Mouse (Mus musculus): ENCODE results near the gene Hcn3. TPM values are rescaled to one million over a fixed set of nuclear protein-coding genes. Genes with fewer than 3 reads are reported as not detected.

The Hcn3 gene
- total RNA-seq, 2 experiments from 2014 or later = 13.0 to 24.5 TPM

GRCm38 (mm10) chr3:89147979-89148311, 12.1 kb downstream of the Hcn3 start:
- no peak for DNase-seq (ENCODE audit: low spot score in 2 of 2)

DNA sequence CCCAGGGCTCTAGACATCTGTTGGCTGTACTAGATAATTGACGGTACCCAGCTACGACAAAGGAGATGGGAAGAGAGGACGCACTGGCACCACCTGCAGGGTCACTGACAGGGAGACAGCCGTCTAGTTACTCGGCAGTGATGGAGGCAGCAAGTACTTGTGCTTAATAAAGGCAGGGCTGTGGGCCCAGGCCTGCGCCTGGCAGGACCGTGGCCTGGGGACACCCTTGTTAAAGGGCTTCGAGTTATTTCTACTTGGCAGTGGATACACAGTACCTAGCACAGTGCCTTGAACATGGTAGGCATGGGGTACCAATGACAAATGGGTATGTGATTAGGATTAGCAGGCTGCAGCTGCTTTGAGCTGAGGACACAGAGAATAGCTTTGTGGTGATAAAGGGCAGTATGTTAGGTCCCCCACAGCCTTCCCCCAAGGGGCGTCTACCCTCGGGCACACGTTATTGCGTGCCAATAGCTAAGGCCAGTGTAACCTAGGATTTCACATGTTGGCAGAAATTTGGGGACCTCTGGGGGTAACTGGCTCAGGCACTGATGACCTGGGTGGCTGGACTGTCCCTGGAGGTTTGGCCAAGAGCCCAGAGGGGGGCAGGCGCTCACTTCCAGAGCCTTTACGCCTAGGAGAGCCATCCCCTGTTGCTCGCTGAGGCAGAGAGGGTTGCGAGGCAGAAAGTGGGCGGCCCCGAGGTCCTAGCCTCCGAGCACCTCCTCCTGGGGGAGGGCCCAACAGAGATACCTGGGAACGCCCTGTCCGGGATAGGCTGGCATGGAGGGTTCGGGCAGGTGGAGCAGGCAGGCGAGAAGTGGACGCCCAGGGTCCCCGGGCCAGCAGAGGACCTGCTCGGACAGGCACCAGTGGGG, 12.7 kb downstream of the Hcn3 start:
- DNase-seq (ENCODE audit: low spot score in 2 of 2) = no peak

- DNase-seq (ENCODE audit: low spot score in 2 of 2) = no peak
Observed at GRCm38 (mm10) chr3:89145566-89145965, 14.4 kb downstream of the Hcn3 start.

DNA sequence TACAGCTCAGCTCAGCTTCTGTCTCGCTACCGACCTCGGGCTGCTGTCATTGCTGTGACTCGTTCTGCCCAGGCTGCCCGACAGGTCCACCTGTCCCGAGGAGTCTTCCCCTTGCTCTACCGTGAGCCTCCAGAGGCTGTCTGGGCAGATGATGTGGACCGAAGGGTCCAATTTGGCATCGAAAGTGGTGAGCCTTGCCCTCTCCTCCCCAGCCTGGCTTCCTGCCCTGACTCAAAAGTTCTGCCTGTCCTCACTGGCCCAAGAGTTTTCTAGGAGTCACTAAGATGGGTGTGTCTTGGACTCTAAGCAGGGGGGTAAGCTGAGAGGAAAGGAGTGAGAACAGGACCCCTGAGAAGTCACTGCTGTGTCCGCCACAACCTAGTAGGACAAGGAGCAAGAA, 15.2 kb downstream of the Hcn3 start:
- DNase-seq (ENCODE audit: low spot score in 2 of 2) = no peak

GRCm38 (mm10) chr3:89136365-89136764, 23.6 kb downstream of the Hcn3 start:
- DNase-seq (ENCODE audit: low spot score in 2 of 2) = no peak

GRCm38 (mm10) chr3:89135958-89136357, 24.0 kb downstream of the Hcn3 start, which contains the start of gene Pklr:
TSS of gene Pklr (plus strand) at chr3:89136142.
- DNase-seq (ENCODE audit: low spot score in 2 of 2) = no peak

- no peak for DNase-seq (ENCODE audit: low spot score in 2 of 2)
Observed at GRCm38 (mm10) chr3:89133752-89134151, 26.2 kb downstream of the Hcn3 start.

GRCm38 (mm10) chr3:89133063-89133450, 26.9 kb downstream of the Hcn3 start:
- DNase-seq (ENCODE audit: low spot score in 2 of 2) = no peak

DNA sequence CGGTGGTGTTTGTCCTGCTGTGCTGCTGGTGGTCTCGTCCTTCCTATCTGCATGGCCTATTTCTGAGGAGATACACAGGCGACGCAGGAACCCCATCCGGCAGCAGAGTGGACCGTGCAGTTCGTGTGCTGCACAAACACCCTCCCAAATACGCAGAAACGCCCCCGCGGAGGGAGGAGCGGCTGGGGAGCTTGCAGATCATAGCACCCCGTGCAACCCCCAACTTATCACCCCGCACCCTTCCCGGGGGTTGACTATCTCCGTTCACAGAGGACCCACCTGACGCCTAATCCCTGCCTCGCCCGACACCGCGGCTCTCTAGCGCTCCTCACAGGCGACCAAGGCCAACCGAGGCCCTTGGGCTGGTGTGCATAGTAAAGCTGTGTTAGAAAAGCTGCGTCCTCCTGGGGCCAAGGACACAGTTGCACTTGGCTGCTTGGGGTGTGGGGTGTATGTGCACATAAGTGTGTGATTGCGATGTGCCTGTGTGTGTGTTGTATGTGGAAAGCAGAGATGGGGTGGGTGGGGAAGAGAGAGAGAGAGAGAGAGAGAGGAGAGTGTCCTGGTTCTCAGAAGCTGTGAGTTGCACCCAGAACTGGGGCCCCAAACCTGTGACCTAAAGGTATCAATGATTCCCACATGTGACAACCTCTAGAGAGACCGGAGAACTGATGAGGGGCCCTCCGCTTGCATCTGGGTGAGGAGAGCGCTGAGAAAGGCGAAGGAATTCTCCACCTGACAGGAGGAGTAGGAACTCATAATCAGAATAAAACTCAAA, 27.5 kb downstream of the Hcn3 start:
- DNase-seq (ENCODE audit: low spot score in 2 of 2) = peak; percentile 38 to 57

GRCm38 (mm10) chr3:89131816-89132215, 28.2 kb downstream of the Hcn3 start:
- peak; percentile 24 to 61 for DNase-seq (ENCODE audit: low spot score in 2 of 2)

- DNase-seq (ENCODE audit: low spot score in 2 of 2) = no peak
Observed at GRCm38 (mm10) chr3:89129908-89130307, 30.1 kb downstream of the Hcn3 start.

DNA sequence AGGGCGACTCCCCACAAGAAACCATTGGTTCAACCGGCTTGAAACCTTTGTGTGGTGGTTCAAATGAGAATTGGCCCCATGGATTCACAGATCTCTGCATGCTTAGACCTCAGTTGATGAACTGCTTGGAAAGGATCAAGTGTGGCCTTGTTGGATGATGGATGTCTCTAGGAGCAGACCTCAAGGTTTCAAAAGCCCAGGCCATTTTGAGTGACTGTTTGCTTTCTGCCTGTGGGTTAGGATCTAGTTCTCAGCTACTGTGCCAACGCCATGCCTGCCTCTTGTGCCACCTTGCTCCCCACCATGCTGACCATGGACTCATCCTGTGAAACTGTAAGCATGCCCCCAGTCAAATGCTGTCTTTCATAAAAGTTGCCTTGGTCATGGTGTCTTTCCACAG, 34.0 kb downstream of the Hcn3 start:
- no peak for DNase-seq (ENCODE audit: low spot score in 2 of 2)

DNA sequence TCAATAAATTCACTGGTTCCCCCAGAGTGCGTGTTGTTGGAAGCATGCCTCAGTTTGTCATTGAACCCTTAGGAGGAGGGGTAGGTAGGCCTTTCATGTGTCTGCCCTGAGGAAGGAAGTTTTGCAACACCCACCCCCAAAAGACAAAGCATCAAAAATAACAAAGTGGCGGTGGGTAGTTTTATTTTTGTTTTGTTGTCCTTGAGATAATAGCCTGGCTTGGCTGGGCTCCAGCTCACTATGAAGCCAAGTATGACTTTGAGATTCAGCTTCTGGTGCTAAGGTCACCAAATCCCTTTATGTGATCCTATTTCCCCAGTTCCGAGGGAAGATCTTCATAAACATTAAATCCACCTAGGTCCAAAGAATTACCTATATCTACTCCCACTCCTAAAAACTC, 35.8 kb downstream of the Hcn3 start:
- DNase-seq (ENCODE audit: low spot score in 2 of 2) = no peak

DNA sequence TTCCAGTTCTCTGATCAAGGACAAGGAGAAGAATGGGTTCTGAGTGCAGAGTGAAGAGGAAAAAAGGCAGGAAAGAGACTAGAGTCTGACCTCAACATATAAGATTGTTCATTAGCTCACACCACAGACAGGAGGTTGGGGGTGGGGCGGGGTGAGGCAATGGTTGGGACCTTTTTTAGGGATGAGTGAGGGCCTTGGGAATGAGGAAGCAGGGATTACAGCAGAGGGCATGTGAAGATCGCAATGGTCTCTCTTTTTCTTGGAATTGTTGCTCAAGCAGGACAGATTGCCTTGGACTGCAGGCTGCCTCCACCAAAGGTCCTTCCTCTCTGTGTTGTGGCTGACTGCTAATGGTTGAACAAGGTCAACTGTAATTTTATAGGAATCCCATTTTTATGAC, 36.7 kb downstream of the Hcn3 start:
- DNase-seq (ENCODE audit: low spot score in 2 of 2) = no peak

DNA sequence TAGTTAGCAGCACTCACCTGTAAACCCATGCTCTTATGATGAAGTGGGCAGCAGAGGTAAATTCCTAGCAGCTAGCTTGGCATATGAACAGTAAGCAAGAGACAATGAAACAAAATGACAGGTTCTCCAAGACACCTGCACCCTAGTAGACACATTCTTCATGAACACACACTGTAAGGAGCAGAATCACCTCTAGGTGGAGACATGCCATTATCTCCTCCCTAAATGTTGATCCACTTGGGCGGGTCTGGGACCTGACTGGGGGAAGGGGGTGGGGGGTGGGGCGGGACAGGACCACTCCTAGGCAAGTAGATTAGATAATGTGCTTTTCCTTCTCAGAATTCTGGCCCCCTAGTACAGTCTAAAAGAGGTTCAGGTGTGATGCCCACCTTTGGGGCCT, 44.5 kb downstream of the Hcn3 start:
- DNase-seq (ENCODE audit: low spot score in 2 of 2) = no peak

DNA sequence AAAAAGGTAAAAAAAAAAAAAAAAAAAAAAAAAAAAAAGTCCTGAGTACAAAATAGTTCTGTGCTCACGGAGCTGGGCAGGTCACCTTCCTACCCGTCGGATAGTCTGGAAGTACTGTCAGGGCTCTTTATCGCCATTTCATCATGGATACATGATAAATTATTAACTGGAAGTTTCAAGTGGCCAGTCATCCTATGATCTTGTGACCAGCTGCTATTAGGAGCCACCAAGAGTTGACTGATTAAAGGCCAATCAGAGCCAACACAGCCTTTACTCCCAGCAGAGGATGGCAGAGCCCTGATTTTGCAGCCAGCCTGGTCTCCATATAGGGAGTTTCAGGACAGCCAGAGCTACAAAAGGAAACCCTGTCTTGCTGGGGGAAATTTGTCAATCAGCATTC, 46.9 kb downstream of the Hcn3 start:
- DNase-seq (ENCODE audit: low spot score in 2 of 2) = no peak

DNA sequence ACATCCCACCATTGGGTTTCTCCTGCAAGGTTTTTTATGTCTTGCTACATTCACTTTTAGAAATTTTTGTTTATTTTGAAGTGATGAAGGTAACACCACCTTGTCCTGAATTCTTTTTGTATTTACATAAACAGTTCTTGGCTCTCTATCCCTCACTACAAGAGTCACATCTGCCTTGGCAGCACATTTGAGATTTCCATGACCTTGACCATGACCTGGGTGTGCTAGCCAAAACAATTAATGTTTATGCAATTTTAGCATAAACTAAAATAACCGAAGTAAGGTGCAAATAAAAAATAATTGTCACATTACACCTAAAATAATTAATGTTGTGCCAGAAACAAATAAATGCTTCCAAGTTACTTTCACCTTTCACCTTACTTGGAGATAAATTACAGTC, 51.9 kb downstream of the Hcn3 start:
- DNase-seq (ENCODE audit: low spot score in 2 of 2) = no peak

DNA sequence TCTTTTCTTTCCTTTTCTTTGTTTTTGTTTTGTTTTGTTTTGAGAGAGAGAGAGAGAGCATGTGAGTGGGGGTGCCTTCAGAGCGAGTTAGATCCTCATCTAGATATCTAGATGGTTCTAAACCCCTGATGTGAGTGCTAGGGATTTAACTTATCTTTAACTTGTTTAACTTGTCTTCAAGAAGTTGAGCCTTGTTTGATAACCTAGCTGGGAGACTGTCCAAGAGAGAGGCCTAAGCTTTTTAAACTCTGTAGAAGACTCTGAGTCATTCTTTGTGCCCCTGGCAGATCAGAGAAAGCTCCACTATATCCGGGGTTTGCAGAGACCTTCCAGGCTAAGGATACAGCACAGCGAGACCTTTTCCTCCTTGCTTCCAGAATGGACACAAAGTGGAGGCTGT, 52.5 kb downstream of the Hcn3 start:
- no peak for DNase-seq (ENCODE audit: low spot score in 2 of 2)

DNA sequence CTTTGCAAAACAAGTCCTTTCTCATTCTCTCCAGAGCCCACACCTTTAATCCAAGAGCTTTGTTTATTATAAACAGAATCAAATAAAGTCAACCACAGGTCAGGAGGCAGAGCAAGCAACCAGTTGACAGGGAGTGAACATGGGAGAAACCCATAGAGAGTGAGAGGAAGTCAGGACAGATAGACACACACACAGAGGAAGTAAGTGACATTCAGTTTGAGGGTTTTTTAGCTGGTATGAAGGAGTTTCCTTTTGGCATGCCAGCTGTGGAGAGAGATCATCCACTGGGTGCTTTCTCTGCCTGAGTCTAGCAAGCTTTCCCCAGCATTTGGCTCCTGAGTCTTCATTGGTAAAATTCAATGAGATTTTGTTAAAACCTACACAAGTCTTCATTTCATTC, 53.1 kb downstream of the Hcn3 start:
- no peak for DNase-seq (ENCODE audit: low spot score in 2 of 2)

DNA sequence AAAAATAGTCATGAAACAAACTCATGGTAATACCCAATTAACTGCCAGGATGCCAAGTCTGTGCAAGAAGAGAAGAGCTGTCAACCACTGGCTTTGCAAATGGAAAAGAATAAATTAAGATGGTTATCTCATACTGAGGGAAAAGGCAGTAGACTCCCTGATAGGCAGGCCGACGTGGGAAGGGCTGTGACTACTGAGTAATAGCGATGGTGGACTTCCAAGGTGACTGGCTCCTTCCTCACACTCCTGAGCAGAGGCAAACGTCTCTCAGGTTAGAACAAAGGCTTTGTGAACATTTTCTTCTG, 56.8 kb downstream of the Hcn3 start:
- no peak for DNase-seq (ENCODE audit: low spot score in 2 of 2)

- no peak for DNase-seq (ENCODE audit: low spot score in 2 of 2)
Observed at GRCm38 (mm10) chr3:89102495-89103290, 57.3 kb downstream of the Hcn3 start.

Data from layer of hippocampus, postnatal 14 days (tissue).